In genomic region chr8:84758308-84758707, GRCm38 (mm10) we compare ENCODE assay signal across 19 mouse cellular contexts. TPM values are rescaled to one million over a fixed set of nuclear protein-coding genes. Genes with fewer than 3 reads are reported as not detected.
DNase-seq lines count a peak whose midpoint lies in the region; ATAC-seq and TF ChIP-seq lines count a peak whose summit lies in the region.
"Had no signal": no experiment of that assay in that cellular context is flagged by ENCODE, and none has a peak within 500 bp of the region (broad histone marks: within the 10 kb centered on the region; RNA-seq: fewer than 3 reads in every experiment).

No protein-coding gene starts in this region.

- DNase-seq in cerebellum, adult 2 months, result no peak
- no peak for DNase-seq in cerebellum, postnatal 36 days
- DNase-seq in forebrain, embryonic 10.5 days (ENCODE audit: extremely low spot score, low spot score), result no peak
- no peak for DNase-seq in layer of hippocampus, adult 2 months (ENCODE audit: low spot score in 2 of 2)
- DNase-seq in layer of hippocampus, adult 9-11 months, result no peak
- DNase-seq in neural tube, embryonic 10.5 days (ENCODE audit: extremely low spot score, low spot score), result no peak
- DNase-seq: adrenal gland, postnatal 10 days; cerebellum, adult 8-10 months; gastrocnemius, postnatal 10 days; heart, adult 2 months; heart, postnatal 14 days; kidney, adult 2 months had no signal

- no peak overlapping the region for H3K4me3 ChIP-seq in cerebellum, adult 2 months (replicated peaks; ENCODE audit: insufficient read depth, low read depth, low read length)
- no peak overlapping the region for H3K4me3 ChIP-seq in forebrain, embryonic 15.5 days
- H3K4me3 ChIP-seq in forebrain, embryonic 10.5 days, result no peak overlapping the region
- H3K4me3 ChIP-seq in layer of hippocampus, adult 2 months, result peak overlapping the region; percentile 19; the same call in 1 of the 2 replicates
- no peak overlapping the region for H3K4me3 ChIP-seq in neural tube, embryonic 15.5 days (replicated peaks)
- H3K4me3 ChIP-seq: embryonic facial prominence, embryonic 13.5 days; heart, adult 2 months; heart, embryonic 15.5 days; hindbrain, embryonic 13.5 days; intestine, embryonic 15.5 days had no signal

- H3K36me3 ChIP-seq in forebrain, embryonic 15.5 days, result peaks cover 15% of the 10 kb centered on the region; the same call in 1 of the 2 replicates
- no peaks in the 10 kb centered on the region for H3K36me3 ChIP-seq in forebrain, embryonic 10.5 days (replicated peaks)
- H3K36me3 ChIP-seq in neural tube, embryonic 15.5 days, result no peaks in the 10 kb centered on the region
- H3K36me3 ChIP-seq: hindbrain, embryonic 13.5 days; intestine, embryonic 15.5 days had no signal

- H3K4me1 ChIP-seq in cerebellum, adult 2 months (ENCODE audit: control insufficient read depth, insufficient read depth, low read length), result peaks cover 56% of the 10 kb centered on the region
- peaks cover 82% of the 10 kb centered on the region for H3K4me1 ChIP-seq in forebrain, embryonic 15.5 days
- peaks cover 29% of the 10 kb centered on the region for H3K4me1 ChIP-seq in forebrain, embryonic 10.5 days
- H3K4me1 ChIP-seq in neural tube, embryonic 15.5 days, result peaks cover 32% of the 10 kb centered on the region

- 0 out of 2 replicates have a peak overlapping the region, but pooled peaks have one; percentile 10 for H3K4me2 ChIP-seq in forebrain, embryonic 15.5 days (replicated peaks)
- no peak overlapping the region for H3K4me2 ChIP-seq in neural tube, embryonic 15.5 days
- H3K4me2 ChIP-seq: embryonic facial prominence, embryonic 13.5 days; heart, embryonic 11.5 days; heart, embryonic 15.5 days; hindbrain, embryonic 13.5 days; intestine, embryonic 15.5 days had no signal

- 45% methylated on average over 3 of the region's 3 CpGs for WGBS in cerebellum, adult 2 months
- 85% methylated on average over 3 of the region's 3 CpGs for WGBS in forebrain, embryonic 15.5 days
- 90% methylated on average over 3 of the region's 3 CpGs for WGBS in forebrain, embryonic 10.5 days
- 97% methylated on average over 3 of the region's 3 CpGs for WGBS in neural tube, embryonic 15.5 days

- no peaks in the 10 kb centered on the region for H3K9me3 ChIP-seq in forebrain, embryonic 15.5 days
- H3K9me3 ChIP-seq in forebrain, embryonic 10.5 days, result no peaks in the 10 kb centered on the region
- H3K9me3 ChIP-seq in neural tube, embryonic 15.5 days (replicated peaks), result no peaks in the 10 kb centered on the region
- H3K9me3 ChIP-seq: embryonic facial prominence, embryonic 13.5 days; heart, embryonic 15.5 days; hindbrain, embryonic 13.5 days; intestine, embryonic 15.5 days had no signal

- ATAC-seq in forebrain, embryonic 15.5 days (replicated peaks), result no peak
- no peak for ATAC-seq in neural tube, embryonic 15.5 days (ENCODE audit: low FRiP score)
- ATAC-seq: intestine, embryonic 15.5 days had no signal

- peak overlapping the region; percentile 65 for H3K27ac ChIP-seq in cerebellum, adult 2 months (ENCODE audit: insufficient read depth, low read length)
- peak overlapping the region; percentile 58 for H3K27ac ChIP-seq in forebrain, embryonic 15.5 days (replicated peaks)
- H3K27ac ChIP-seq in forebrain, embryonic 10.5 days, result no peak overlapping the region
- peak overlapping the region; percentile 99 for H3K27ac ChIP-seq in layer of hippocampus, adult 2 months
- H3K27ac ChIP-seq in neural tube, embryonic 15.5 days (replicated peaks), result no peak overlapping the region
- H3K27ac ChIP-seq: embryonic facial prominence, embryonic 13.5 days; heart, adult 2 months; heart, embryonic 15.5 days; hindbrain, embryonic 13.5 days; intestine, embryonic 15.5 days had no signal

- no peak for TF ChIP-seq POLR2A in cerebellum, adult 2 months (IDR thresholded peaks at IDR 0.05; ENCODE audit: borderline replicate concordance, insufficient read depth, low read length)

- TF ChIP-seq CTCF in cerebellum, adult 2 months (IDR thresholded peaks at IDR 0.05; ENCODE audit: borderline replicate concordance, insufficient read depth, low read depth, low read length), result no peak
- TF ChIP-seq CTCF in layer of hippocampus, adult 2 months (conservative IDR thresholded peaks at IDR 0.05), result no peak

- no peaks in the 10 kb centered on the region for H3K27me3 ChIP-seq in cerebellum, adult 2 months (ENCODE audit: control insufficient read depth, insufficient read depth, low read length)
- no peaks in the 10 kb centered on the region for H3K27me3 ChIP-seq in forebrain, embryonic 15.5 days
- H3K27me3 ChIP-seq in forebrain, embryonic 10.5 days (ENCODE audit: poor library complexity, severe bottlenecking), result peaks cover 99% of the 10 kb centered on the region
- H3K27me3 ChIP-seq in neural tube, embryonic 15.5 days (replicated peaks), result peaks cover 29% of the 10 kb centered on the region
- H3K27me3 ChIP-seq: heart, embryonic 15.5 days had no signal

- H3K9ac ChIP-seq in forebrain, embryonic 15.5 days (replicated peaks), result peak overlapping the region; percentile 17; the same call in 1 of the 2 replicates
- H3K9ac ChIP-seq in neural tube, embryonic 15.5 days (replicated peaks), result 0 out of 2 replicates have a peak overlapping the region, but pooled peaks have one; percentile 20
- H3K9ac ChIP-seq: hindbrain, embryonic 13.5 days; intestine, embryonic 15.5 days had no signal

RNA-seq across cellular contexts. Expression of gene G430095P16Rik, which starts 35.5 kb away (rescaled TPM):
- 0.27 and 0.33 TPM in 2 replicates for polyA plus RNA-seq in cerebellum, adult 2 months (2012; rRNA removed)
- 2.7 TPM in 2 replicates for polyA plus RNA-seq in forebrain, embryonic 15.5 days (2015; fragmentation: Nextera tagmentation; extraction: Ambion mirVana)
- polyA plus RNA-seq in forebrain, embryonic 10.5 days (2016; fragmentation: Nextera tagmentation; extraction: Ambion mirVana), result 1.3 and 2.1 TPM in 2 replicates
- total RNA-seq in layer of hippocampus, adult 2 months (2021), result under 1 TPM in 1 of 2 experiments, not detected in 1; 0.54 TPM
- polyA plus RNA-seq in neural tube, embryonic 15.5 days (2015; fragmentation: Nextera tagmentation; extraction: Ambion mirVana), result 1.4 and 1.8 TPM in 2 replicates

RNA-seq across cellular contexts. Expression of gene Nfix, which starts 41.8 kb away (rescaled TPM):
- polyA plus RNA-seq in cerebellum, adult 2 months (2012; rRNA removed), result 98.5 and 105 TPM in 2 replicates
- polyA plus RNA-seq in forebrain, embryonic 15.5 days (2015; fragmentation: Nextera tagmentation; extraction: Ambion mirVana), result 413 and 445 TPM in 2 replicates
- polyA plus RNA-seq in forebrain, embryonic 10.5 days (2016; fragmentation: Nextera tagmentation; extraction: Ambion mirVana), result 0.46 and 1.8 TPM in 2 replicates
- 100 to 1,000 TPM; 408 to 482 TPM for total RNA-seq in layer of hippocampus, adult 2 months (2021)
- 60.3 and 70.5 TPM in 2 replicates for polyA plus RNA-seq in neural tube, embryonic 15.5 days (2015; fragmentation: Nextera tagmentation; extraction: Ambion mirVana)

RNA-seq across cellular contexts. Expression of gene Lyl1, which starts 57.1 kb away (rescaled TPM):
- 1.7 TPM in 2 replicates for polyA plus RNA-seq in cerebellum, adult 2 months (2012; rRNA removed)
- polyA plus RNA-seq in forebrain, embryonic 15.5 days (2015; fragmentation: Nextera tagmentation; extraction: Ambion mirVana), result 2.1 and 2.5 TPM in 2 replicates
- polyA plus RNA-seq in forebrain, embryonic 10.5 days (2016; fragmentation: Nextera tagmentation; extraction: Ambion mirVana), result 4.9 and 5.8 TPM in 2 replicates
- total RNA-seq in layer of hippocampus, adult 2 months (2021), result 1 to 10 TPM; 2.3 to 2.6 TPM
- polyA plus RNA-seq in neural tube, embryonic 15.5 days (2015; fragmentation: Nextera tagmentation; extraction: Ambion mirVana), result 3.1 and 6.1 TPM in 2 replicates

Comparison
In these comparisons a context has a peak if more than half of its experiments do, and no peak if none do; other contexts are left out.
1. H3K27ac ChIP-seq: peak in cerebellum, adult 2 months (single experiment), forebrain, embryonic 15.5 days (single experiment) and layer of hippocampus, adult 2 months (single experiment); none in forebrain, embryonic 10.5 days (single experiment) and neural tube, embryonic 15.5 days (single experiment).
2. RNA of gene Nfix, which starts 41.8 kb away (polyA plus RNA-seq): 413 to 445 TPM in forebrain, embryonic 15.5 days, 98.5 to 105 TPM in cerebellum, adult 2 months and 60.3 to 70.5 TPM in neural tube, embryonic 15.5 days; 0.46 to 1.8 TPM in forebrain, embryonic 10.5 days; every median in the first group is over 10 times any median in the second.